Mouse (Mus musculus): ENCODE data around the gene Inpp4a.

Inpp4a gene

DNA sequence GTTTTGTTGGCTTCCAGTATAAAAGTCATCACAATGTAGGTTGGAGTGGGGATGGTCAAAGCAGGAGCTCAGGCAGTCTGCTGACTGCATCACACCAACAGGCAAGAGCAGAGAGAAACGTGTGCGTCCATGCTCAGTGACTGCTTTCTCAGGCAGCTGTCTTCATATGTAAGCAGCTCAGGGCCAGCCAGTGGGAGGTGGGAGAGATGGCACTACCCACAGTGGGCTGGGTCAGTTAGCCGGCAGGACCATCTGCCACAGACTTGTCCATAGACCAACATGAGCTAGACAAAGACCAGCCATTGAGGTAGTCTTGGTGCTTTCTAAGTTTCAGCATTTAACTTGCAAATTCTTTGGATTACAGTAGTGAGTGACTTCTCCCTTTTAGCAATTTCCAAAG lies 56.6 kb downstream of the Inpp4a start:
- no peak for DNase-seq (ENCODE audit: low spot score)

DNA sequence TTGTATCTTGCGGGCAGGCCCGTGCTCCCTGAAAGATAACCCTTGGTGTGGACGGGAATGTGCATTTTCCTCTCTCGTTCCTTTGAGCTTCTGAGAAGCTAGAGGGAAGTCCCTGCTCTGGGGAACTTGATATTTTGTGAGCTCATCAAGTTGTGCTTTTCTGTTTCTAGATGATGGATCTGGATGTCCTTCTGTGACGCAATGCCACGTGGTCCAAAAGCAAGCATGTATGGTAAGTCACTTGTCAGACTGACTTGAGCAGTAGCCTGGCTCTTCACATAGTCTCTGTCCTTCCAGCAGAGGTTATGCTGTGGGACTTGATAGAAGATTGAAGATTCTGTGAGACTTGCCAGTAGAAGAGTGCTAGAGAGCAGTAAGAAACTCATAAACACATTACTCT lies 57.5 kb downstream of the Inpp4a start:
- no peak for DNase-seq (ENCODE audit: low spot score)

DNA sequence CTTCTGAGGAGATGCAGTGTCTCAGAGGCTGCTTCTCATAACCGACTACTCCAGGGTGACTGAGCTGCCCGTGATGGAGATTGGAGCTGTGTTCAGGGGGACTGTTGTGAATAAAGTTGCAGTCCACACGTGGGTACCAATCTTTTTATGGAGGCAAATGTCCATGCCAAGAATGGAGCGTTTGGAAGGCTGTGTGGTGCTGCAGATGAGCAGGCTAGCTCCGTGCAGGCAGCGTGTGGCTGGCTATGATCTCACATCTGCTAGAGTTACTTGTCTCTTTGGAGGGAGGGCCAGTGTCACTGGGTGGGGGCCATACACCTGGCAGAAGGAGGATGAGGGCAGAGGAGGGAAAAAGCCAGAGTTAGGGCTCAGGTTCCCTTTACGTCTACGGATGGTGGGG lies 59.0 kb downstream of the Inpp4a start:
- DNase-seq (ENCODE audit: low spot score): no peak

DNA sequence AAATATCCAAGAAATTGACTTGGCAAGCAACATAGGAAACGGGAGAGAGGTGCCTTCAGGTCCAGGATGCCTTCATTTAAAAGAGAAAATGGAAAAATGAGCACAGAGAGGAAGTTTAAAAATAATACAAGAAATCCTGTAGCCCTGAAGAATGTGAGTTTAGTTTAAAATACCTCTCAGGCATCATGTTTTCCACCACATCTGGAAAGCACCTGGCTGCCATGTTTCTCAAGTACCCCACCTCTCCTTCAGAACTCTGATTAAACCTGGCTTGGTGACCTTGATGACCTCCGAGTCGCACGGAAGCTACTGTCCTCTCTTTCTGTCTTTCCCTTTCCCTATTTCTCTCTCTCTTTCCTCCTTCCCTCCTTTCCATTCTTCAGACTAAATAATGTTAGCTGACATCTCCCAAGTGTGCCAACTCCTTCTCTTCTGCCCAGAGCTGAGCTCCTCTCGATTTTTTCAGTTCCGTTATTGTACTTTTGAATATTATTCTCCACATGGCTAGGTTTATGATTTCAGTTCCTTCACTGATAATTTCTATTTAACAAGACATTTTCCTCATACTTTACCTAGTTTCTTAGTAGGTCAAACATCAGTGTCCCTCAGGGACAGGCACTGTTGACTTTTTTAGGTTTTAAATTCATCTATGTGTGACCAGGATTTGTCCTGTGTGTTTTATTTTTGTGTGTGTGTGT lies 59.9 kb downstream of the Inpp4a start:
- DNase-seq (ENCODE audit: low spot score): no peak

DNA sequence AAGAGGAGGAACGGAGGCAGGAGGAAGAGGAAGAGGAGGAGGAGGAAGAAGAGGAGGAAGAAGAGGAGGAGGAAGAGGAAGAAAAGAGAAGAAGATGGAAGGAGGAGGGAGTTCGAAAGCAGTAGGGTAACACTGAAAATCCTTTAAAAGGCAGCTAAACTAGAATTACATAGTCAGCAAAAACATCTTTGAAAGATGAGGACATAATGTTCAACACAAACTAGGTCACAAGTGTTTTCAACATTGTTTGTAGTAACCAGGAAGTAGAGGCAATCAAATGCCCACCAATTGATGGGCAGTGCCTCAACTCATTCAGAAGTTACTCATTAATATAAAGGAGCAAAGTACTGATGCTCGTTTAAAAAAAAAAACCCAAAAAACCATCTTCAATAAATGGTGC lies 61.1 kb downstream of the Inpp4a start:
- no peak for DNase-seq (ENCODE audit: low spot score)

DNA sequence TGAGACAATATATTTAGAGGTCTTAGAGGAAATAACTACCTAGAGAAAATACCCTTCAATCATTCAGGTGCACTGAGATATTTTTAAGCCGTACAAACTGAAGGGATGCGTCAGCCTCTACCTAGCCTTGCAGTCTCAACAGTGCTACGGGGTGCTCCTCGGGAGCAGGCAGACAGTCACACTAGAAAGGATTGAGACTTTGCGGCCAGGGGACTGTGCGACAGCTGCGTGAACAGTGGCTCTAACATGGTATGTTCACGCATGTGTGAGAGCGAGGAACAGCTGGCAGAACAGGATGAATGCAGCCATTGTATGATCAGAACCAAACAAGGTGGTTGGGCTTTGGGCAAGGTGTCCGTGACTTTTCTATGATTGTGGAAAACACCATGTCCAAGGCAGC lies 63.1 kb downstream of the Inpp4a start:
- no peak for DNase-seq (ENCODE audit: low spot score)

DNA sequence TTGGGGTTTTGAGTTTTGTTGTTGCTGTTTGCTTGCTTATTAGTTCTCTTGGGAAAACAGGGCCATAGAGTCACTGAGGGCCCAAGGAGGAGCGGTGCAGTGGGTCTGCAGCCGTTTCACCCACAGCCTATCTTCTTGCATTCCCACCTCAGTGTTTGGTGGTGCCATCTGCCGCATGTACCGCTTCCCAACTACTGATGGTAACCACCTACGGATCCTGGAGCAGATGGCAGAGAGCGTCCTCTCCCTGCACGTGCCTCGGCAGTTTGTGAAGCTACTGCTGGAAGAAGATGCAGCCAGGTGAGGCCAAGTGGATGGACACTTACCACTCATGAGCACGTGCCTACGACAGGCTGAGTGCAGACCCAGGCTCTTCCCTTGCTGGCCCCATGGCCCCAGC lies 68.5 kb downstream of the Inpp4a start:
- DNase-seq (ENCODE audit: low spot score): no peak

DNA sequence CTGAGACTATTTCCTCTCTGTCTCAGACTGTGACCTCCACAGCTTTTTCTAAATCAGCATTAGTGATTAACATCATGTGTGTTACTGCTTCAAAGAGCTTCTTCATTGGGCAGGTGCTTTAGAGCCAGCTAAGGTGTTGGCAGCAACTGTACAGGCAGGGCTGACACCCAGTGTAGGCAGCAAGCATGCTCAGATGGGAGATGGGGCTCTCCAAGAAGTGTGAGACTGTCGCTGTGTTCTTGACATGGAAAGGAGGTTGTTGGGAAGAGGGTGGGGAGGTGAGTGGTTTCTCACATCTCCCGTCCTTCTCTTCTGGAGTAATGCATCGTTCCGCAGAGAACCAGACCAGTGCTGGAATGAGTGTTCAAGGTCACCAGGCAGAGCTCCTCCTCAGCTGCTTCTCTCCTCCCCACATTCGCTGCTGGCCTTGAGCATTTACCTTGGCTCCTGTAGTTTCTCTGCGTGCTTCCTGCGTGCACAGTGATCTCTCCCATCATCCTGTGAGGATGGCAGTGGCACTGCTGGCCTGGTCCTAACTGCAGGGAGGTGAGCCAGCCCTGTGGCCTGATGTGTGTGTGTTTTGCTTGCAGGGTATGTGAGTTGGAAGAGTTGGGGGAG lies 69.2 kb downstream of the Inpp4a start:
- DNase-seq (ENCODE audit: low spot score): no peak

DNA sequence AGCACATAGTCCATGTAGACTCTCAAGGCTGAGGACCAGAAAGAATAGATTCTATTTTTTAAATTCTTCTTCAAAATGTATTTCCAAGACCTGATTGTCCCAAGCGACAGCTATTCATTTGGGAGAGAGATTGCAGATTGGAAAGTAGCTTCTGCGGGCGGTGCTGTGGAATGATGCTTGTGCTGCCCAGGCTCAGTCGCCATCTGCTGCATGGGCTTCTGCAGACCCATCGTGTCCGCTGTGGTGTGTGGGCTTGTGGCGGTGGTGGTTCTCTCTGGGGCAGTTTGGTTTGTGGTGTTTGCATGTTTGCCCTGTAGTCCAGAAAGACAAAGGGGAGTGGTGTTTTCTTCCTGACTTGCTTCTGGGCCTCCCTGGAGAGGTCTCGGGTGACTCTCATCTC lies 76.5 kb downstream of the Inpp4a start:
- DNase-seq (ENCODE audit: low spot score): no peak

DNA sequence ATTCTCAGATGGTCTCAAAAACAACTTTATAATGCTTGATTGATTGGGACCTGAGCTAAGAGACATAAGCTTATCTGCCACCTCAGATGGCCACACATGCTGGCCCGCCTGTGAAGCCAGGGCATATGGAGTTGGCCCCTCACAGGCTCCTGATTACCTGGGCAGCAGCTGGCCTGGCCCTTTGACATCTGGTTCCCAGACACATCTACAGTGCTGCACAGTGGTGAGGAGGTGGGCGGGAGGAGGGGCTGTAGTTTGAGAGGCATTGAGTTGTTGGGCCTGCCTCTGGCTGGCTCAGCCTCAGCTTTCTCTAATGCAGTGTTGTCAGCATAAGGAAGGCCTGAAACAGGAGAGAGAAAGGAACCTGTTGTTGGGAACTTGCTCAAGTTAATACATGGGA lies 77.1 kb downstream of the Inpp4a start:
- DNase-seq (ENCODE audit: low spot score): no peak

DNA sequence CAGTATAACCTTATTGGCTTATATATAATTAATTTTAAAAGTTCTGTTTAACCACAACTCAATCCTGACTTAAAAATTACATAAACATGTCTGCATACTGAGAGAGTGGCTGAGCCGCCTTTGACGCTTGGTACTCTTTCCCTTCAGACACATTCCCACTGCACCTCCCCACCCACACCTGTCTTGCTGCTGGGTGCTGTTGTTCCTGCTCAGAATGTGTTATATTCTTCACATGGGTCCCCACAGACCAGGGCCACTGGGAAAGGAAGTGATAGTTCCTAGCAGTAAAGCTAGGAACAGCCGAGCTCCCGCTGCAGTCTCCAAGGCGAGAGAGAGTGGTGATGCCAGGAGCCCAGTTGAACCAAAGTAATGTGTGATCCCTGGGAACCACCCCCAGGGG lies 78.4 kb downstream of the Inpp4a start:
- no peak for DNase-seq (ENCODE audit: low spot score)

DNA sequence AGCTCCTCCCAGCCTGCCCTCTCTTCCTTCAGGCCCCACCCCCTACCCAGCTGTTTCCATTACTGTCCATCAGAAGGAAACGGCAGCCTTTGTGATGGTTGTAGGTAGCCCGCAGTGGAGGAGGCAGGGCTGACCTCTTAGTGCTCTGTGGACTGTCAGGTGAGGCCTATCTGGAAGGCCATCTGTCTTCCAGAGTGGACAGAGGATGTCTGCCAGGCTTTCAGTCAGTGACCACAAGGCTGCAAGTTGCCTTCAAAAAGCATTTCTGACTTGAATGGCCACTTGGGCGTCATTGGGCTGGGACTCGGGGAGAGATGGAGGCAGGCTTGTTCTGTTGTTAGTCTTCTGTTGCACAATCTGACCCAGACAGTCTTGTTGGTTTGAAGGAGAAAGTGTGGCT lies 79.9 kb downstream of the Inpp4a start:
- DNase-seq (ENCODE audit: low spot score): no peak

DNA sequence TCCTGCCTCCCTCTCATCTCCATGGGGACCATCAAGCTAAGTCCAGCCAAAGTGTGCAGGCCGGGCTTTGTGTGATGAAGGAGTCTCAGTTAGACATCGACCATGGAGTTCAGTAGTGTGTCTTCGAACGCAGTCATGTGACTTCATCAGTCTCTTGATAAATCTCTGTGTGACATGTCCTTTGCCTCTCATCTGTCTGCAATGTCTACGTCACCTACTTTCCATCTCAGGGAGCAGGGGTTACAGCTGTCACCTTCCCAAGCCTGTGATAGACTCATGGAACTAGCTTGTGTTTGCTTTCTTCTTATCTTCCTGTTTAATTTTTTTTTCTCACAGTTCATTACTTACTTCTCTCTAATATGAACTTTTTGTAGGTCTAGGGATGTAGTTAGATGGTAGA lies 81.2 kb downstream of the Inpp4a start:
- DNase-seq (ENCODE audit: low spot score): no peak

DNA sequence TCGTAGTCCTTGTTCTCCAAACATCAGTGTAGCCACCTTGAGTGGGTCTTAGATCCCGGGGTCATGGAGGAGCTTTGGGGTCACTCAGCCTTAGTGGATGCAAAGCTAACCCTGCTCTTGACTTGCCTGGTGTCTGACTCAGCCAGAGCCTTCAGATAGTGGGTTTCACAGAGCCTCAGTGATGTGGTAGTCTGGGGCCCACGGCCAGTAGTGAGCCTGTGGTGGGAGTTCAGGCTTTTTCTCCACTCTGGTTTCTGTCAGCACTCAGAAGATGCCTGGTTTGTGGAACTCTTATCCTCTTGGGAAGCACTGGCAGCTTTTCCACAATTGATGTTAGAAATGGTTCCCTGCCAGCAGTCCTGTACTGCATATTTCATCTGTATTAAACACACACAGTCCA lies 84.6 kb downstream of the Inpp4a start:
- DNase-seq (ENCODE audit: low spot score): no peak

DNA sequence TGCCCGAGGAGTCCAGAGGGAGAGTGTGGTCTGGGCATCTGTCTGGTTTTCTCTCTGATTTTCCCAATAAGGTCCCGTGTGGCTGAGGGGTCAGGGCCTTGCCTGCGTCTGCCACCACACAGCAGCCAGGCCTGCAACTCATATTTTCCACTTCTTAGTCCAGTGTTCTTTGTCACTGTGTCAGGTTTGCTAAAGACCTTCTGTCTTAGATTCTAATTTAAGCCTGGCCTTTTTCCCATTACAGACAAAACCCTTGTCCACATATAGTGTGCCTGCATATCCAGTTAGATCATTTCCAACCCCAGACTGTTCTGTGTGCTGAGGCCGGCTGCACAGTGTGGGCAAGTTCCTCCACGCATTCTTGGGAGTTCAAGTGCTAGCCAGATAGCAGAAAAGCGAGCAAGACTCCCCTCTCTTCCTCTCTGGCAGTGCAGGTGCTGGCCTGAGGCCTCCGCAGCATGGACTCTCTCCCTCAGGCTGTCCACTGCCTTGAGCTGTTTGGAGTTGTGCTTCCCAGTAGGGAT lies 86.8 kb downstream of the Inpp4a start:
- DNase-seq (ENCODE audit: low spot score): no peak

DNA sequence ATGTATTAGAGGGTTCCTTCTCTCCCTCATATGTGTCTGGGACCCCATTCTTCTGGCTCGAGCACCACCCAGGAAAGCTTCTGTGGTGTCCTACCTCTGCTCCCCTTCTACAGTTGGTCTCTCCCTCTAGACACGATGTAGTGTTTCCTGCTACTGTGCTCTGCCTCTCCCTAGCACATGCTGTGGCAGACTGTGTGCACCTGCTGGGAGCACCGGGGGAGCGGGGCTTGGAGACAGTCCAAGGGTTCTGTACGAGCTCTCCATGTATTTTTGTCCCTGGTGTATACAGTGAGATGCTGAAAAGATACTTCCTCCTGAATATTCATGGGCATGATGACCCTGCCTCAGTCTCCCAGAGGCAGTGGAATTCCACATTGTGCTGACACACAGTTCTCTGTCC lies 93.5 kb downstream of the Inpp4a start:
- no peak for DNase-seq (ENCODE audit: low spot score)

DNA sequence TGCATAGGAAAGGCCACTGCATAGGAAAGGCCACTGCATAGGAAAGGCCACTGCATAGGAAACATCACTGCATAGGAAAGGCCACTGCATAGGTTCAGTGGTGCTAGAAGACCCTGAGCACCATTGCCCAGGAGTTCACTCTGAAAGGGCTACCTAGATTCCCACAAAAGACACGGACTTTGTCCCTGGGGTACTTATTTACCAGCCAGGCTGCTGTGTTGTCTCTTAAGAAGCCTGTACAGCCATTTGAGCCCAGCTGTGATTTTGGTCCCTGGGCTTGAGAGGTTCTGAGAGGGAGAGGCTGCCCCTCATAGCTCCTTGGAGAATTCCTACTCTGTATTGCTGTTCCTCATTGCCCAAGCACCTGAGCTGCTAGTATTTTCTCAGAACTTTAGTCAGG lies 96.8 kb downstream of the Inpp4a start:
- no peak for DNase-seq (ENCODE audit: low spot score)

DNA sequence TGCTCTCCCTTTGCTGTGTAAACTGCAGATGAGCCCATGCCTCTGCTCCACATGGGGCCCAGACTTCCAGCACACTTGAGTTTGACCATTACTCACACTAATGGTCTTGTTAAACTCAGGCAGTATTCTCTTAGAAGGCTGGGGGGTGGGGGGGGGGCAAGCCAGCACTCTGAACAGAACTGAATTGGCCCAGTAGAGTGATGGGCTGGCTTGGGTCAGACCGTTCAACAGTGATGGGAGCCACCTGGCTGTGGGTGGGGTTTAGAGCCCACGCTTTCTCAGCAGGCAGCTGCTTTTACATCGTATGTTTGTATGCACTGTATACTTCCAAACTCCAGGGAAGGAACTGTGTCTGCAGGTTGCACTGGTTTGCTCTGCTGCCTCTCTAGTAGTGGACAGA lies 99.3 kb downstream of the Inpp4a start:
- no peak for DNase-seq (ENCODE audit: low spot score)

DNA sequence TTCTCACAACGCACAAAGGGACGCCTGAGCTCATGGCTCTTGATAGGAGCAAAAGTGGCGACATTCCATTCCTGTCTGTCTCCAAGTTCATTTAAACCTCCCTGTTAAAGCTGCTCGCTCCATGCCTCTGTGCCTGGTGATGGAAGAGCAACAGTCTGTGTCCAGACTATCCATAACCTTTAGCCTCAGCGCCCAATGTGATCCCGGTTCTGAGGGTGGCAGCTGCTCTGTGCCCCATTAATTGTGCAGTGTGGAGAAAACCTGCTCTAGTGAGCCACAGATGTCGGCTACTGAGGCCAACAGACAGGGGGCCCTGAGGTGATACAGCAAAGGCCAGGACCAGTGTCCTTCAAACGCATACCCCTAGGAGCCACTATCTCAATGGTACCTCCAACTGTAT lies 100.1 kb downstream of the Inpp4a start:
- no peak for DNase-seq (ENCODE audit: low spot score)

DNA sequence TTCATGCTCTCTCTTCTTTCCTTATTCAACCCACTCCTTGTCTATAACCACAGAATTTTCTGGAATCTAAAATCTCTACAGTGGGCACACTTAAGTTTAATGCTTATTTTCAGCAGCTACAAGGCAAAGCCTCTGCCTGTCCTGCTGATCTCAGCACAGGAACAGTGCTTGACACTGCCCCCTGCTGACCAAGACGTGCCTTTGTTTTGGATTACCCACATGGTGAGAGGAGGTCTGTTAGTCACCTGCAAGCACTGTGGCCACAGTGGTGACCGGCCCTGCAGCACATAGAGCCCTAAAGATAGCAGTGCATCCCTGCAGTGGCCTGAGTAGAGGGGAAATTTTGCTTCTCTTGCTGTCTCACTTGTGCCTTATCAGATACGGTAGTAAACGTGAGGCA lies 102.0 kb downstream of the Inpp4a start:
- DNase-seq (ENCODE audit: low spot score): peak; percentile 74

DNA sequence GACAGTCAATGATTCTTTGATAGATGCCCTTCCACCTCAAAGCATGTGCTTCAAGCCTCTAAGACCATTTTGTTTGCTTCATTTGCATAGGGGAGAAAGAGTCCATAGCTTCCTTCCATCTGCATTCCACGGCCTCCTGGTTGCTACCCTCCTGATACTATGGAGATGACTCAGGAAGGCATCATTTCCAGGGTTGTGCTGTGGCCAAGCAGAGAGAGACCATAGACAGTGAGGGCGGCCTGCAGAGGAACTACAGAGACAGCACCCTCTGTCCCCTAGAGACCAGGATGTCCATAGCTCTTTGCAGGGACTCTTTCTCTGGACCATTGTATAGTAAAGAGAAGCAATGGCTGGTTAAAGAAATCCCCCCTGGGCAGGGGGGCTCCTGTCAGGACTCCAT lies 105.5 kb downstream of the Inpp4a start:
- no peak for DNase-seq (ENCODE audit: low spot score)

DNA sequence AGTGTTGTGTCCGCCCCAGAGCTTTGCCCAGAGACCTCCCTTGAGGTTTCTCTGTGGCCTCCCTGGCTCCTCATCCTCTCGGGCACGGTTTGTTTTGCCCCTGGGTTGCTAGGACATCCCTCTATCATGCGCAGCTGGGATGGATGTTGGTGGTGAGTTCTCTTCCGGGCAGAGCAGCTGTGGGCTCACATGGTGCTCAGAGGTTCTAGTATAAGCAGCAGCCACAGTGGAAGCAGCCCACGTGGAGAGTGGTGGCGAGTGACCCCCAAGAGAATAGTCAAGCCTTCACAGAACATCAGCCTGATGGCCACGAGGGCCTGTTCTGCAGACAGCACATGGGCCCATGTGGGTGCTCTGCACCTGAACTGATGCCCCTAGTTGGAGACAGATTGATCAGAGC lies 107.6 kb downstream of the Inpp4a start:
- DNase-seq (ENCODE audit: low spot score): no peak

DNA sequence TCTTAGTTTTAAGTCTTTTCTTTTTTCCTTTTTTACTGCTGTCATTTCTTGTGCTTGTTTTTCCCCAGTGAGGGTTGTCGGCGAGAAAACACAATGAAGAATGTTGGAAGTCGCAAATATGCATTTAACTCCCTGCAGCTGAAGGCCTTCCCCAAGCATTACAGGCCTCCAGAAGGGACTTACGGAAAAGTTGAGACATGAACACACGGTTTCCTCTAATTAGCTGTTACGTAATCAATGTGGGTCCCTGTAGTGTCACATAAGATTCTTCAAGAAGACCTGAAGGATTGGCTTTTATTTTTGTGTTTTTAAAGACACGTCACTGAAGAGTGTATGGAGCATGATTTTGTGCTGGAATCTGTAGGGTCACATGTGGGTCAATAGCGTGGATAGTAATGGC lies 108.4 kb downstream of the Inpp4a start:
- no peak for DNase-seq (ENCODE audit: low spot score)

DNA sequence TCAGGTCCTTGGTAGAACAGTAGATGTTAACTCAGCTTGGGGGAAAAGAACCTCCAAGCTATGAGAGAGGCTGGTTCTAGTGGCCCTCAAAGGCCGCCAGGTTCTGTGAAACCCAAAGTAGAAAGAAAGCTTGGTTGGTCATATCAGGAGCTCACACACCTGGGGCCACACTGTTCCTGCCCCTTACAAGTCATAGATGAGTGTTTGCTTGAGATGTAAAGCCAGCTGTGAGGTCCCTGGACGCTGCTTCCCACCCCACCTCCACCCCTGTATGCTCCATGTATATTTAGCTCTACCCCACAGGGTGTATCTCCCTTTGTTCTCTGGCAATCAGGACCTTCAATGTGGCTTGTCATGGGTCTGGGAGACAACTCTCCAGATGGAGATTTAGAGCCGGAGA lies 109.0 kb downstream of the Inpp4a start:
- no peak for DNase-seq (ENCODE audit: low spot score)

All from testis, postnatal 10 days (tissue).